Mouse (Mus musculus) megakaryocyte-erythroid progenitor cell, adult 5-6 weeks (primary cell): Measurements from ENCODE around the gene Tmem135. TPM values are rescaled to one million over a fixed set of nuclear protein-coding genes. Genes with fewer than 3 reads are reported as not detected.

Experiments
- ATAC-seq: replicated peaks from 2 replicates; pipeline ENCODE4 v1.8.0; 2016; ENCODE audit warnings: mild to moderate bottlenecking, inconsistent platforms; ENCODE audit not compliant: severe bottlenecking, poor library complexity, low FRiP score, low TSS enrichment
- total RNA-seq, 2 experiments: library from RNA; stranded (forward) in 1 of 2; stranded (reverse) in 1 of 2; fragments of 200-1000, 215-1000 nt in 1 of 2; fragments of >200 nt in 1 of 2; fragmentation: Nextera tagmentation in 1 of 2; gene quantifications; 2 replicates each; pipeline ENCODE4 v1.2.3; 2014 to 2017

The Tmem135 gene
- total RNA-seq (2014; fragmentation: Nextera tagmentation), result 20.8 and 21.9 TPM in 2 replicates
- total RNA-seq (2017), result 15.5 and 19.1 TPM in 2 replicates

DNA sequence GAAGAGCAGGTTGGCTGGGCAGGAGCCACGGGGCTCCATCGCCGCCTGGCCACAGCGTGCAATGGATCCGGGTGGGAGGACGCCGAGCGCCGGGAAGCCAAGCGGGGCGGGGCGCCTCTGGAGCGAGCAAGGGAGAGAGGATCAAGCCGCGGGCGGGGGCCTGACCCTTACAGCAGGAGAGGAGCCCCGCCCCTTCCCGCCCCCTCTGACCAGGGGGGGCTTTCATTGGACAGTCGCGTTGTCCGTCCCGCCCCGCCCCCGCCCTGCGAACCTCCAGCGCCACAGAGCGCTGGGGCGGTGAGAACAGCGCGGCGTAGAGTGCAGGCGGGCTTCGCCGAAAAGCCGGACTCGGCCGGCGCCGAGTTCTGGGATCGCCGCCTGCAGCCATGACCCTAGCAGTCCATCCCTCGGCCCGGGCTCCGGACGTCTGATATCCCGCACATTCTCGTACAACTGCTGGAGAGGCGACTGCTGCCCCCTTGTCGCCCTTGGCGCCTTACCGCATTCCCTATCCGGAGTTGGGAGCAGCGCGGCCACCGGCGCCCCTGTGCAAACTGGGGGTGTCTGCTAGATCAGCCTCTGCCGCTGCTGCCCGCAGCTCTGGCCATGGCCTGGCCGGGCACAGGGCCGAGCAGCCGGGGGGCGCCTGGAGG lies at the start of gene Tmem135, which contains the start of gene Fzd4:
TSS of gene Tmem135 (minus strand) at position 142 of the 653 bp plus-strand sequence.
TSS of gene Fzd4 (plus strand) at position 275 of the 653 bp plus-strand sequence.
- ATAC-seq, result peak; percentile 77

DNA sequence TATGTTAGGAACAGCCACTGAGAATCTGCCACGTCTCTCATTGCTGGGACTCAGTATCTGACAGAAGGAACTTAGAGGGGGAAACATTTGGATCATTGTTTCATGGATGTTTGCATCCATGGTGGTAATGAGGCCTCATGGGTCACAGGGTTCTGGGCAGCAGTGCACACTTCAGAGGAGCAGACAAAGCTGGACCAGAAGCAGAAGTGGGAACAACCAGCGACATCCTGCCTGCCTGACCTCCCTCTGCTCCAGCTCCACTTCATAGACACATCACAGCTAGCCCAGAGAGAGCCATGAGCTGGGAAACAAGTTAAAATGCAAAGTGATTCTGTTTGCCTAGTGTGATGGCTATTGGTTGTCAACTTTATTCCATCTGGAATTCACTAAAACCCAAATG lies 46.3 kb upstream of the Tmem135 start:
- no peak for ATAC-seq

DNA sequence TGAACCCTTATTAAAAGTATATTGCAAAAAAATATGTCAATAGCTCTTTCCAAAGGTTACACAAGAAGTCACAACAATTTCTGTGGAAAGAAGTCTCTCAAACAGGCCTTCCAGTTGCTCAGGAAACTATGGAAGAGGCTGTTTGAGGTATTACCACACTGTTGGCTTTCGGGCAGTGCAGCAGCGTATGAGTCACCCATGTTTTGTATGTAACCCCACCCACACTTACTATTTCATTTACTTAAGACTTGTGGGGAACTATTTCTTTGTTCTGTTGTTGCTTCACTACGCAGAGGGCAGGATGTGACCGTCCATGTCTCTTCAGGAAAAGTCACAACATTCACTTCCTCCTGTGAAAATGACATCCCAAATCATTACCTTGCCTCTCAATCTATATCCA lies 41.1 kb upstream of the Tmem135 start:
- ATAC-seq, result no peak

DNA sequence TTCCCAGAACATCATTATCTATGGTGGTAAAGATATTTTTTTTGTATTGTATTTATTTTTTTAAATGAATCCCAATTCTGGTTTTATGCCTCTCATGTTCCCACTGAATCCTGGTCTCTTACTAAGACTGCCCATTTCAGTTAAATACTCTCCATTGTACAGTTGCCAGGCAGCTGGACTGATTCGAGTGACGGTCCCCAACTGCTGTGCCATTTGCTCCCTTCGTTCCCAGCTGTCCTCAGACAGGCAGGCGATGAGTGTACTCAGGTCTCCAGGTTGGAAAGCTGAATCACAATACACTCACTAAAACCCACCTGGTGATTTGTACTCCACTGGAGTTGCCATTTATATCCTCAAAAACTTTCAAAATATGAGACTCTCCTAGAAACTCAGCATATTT lies 38.2 kb upstream of the Tmem135 start:
- ATAC-seq, result no peak

DNA sequence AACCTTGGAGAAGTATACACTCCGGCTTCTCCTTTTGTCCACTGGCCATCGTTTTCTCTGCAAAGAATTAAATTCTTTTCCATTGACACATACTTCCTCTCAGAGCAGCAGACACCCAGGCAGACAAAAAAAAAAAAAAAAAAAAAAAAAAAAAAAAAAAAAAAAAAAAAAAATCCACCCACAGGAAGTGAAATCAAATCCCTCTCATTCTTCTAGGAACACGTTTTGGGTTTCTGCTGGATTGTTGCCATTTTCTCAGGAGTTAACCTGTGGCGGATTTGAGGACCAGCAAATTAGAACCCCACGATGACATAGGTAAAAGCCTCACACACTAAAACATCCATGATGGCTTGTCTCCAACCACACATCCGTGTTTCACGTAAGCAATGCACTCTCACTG lies 37.3 kb upstream of the Tmem135 start:
- no peak for ATAC-seq

DNA sequence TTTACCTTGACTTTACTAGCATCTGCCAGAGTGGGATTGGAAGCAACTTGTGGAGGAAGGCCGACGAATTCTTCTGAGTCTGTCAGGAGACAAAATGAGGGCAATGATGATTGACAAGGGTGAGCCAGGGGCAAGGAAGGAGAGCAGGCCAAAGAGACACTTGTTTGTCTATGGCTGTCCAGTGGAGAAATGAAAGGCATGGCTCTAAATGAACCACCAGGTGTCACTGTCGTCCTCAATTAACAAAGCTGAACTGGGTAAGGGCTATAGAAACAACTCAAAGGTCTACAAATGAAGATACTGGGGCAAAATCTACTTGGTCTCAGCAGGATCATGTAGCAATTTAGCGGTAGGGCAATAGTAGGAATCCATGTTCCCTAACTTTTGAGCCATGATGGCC lies 33.6 kb upstream of the Tmem135 start:
- peak; percentile 78 for ATAC-seq

DNA sequence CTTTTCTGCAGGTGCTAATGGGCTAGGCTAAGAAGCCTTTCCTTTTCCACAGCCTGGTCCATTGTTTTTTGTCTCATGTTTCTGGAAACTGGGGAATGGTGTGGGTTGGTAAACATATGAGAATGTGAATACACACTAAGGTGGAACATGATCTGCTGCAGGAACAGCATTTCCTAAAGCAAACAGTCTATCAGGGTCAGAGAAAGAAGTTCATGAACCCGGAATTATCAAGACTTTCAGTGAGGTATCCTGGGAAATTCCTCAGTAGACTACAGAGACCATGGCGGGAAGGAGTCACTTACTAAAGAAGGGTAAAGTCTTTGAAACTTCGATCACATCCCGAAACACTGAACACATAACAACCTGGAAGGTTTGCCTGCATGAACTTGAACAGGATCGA lies 32.4 kb upstream of the Tmem135 start:
- ATAC-seq, result no peak

DNA sequence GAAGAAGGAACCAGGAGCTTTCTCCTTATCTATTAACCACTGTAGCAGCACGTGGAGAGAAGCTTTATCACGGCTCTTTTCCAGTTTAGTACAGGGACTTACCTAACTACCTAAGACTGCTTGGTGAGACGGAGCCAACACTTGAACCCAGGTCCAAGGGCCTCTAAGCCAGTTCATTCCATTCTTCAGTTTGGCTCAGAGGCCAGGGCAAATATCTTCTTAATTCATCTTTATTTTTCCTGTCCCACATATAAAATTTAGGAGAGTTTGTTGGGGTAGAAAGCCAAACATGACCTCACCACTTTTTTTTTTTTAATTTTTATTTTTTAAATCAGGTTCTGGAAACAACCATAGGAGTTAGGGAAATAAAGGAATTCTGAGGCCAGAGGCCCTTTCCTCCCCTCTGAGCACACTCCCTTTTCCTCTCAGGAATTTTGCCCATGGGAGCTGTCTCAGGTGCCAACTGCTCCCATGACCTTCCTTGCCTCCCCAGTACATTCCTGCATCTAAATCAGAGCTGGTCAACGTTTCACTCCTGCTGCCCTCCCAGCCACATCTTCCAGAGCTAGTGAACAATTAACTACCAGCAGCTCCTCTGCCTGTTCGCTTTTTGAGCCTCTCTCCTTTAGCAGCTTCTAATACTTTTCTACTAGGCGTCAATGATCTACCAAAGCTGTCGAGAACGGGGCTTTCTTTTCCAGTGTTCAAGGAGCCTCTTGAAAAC lies 30.0 kb upstream of the Tmem135 start:
- ATAC-seq, result no peak

DNA sequence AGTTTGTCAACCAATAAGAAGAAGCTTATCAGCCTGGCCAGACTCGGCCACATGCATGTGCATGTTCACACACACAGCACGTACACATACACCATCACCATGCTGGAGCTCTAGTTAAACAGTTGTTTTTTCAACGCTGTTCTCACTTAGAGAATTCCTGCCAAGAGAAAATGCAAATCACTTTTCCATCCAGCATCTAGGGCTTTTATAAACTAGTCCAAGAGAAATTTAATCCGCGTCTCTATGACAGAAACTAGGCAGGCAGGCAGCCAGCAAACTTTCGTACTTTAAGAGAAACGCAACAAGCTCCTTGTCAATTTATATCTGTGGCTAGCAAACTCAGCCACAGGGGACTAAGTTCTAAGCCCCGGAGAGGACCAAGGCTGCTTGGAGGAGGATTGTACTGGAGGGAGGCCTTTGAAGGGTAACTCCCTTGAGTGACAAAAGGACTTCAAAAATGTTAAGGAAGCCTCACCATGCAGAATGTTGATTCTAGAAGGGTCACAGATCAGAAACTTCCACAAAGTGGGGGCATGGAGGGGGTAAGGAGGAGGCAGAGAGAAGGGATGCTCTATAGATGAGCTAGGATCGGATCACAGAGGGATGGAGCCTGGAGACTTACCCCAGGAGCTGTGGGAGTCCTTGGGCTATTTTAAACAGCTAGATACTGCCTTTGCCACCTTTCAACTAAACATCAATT lies 29.3 kb upstream of the Tmem135 start:
- ATAC-seq, result no peak

DNA sequence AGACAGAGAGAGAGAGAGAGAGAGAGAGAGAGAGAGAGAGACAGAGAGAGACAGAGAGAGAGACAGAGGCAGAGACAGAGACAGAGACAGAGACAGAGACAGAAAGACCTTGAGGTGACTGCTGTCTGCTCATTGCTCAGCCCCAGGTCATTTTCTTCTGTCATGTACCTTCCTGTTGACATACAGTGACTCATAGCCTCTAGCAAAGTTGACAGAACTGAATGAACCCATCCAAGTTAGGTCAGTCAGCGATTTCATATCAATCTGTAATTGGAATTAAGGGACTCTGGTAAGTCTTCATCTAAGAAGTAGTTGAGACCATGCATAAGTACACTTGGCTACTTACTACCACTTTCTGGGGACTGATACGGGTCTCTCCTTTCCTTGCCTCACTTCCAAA lies 27.2 kb upstream of the Tmem135 start:
- no peak for ATAC-seq

DNA sequence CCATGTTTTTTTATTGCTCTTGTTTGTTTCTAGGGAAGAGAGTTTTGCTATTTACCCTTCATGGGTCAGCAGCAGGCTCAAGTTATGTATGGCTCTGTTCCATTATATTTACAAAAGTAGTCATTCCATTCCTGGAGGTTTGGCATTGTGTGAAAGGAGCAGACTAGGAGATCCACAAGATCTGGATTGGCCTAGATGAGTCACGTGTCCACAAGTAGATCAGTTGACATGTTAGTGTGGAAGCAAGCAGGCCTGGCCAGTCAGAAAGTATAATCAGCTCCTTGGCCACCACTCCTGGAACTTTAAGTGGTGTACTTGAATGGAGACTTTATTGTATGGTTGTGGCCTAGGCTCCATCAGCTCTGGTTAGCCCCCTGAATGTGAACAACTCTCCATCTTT lies 25.3 kb upstream of the Tmem135 start:
- no peak for ATAC-seq

DNA sequence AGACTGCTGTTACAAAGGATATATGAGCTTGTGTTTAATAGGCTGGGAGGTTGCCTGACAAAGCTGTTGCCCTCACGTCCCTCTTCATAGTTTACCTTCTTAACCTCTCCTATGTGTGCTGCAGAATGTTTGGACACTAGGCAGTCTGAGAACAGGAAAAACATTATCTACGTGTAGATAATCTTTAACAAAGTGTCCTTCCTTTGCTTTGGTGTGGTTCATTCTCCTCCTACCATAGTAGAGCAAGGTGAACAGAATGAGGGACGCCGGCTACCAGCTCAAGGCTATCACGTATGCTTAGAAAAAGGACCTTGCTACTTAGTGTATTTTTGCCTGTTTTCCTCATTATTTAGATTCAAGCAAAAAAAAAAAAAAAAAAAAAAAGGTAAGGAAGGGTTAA lies 24.8 kb upstream of the Tmem135 start:
- no peak for ATAC-seq

DNA sequence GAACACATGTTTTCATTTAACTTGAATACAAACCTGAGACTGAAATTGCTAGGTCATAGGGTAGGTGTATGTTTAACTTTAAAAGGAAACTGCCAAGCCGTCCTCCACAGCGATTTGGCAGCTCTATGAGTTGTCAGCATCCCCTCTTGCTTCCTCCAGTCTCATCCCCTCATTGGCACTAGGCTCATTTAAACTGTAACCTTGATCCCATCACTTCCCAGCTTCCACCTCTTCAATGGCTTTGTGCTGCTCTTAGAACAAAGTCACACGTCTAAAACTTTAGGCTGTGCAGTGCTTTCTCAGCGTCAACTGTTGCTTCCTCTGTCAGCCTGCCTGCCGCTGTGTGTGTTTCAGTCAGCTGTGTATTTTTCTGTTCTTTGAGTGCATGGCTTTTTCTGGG lies 23.1 kb upstream of the Tmem135 start:
- no peak for ATAC-seq

DNA sequence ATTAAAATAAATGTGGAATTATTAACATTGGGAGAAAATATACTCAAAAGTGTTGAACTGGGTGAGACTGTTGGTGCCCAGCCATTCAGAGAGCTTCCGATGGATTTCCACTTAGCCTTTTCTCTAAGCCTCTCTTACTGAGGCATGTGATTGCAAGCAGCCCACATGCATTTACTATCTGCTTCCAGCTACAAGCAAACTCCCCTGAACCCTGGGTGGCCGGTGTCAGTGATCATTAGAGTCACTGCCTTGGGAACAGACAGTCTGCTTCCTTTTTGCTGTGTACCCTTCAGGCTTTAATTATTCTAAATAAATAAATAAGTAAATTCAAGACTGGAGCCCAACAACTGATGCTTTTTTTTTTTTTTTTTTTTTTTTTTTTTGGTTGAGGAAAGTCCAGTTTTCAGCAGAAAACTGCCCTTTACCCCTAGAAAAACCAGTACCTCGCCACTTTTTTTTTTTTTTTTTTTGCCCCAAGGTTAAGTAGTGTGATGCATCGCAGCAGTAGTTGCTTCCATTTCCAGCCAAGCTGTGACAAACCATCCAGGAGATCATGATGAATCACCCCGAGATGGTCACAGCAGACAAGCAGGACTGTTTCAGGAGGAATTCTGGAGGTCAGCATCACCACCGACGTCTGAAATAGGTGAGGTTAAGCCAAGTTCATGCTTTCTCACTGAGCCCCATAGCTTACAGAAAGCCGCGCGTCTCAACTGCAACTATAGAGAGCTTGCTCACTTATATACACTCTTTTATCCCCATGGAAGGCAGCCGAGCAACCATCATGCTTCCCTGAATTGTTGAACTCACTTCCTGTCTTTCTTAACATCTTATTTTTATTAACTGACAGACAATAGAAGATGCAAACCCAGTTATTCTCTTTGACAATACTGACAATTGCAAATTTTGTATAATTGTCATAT lies 22.0 kb upstream of the Tmem135 start:
- no peak for ATAC-seq

DNA sequence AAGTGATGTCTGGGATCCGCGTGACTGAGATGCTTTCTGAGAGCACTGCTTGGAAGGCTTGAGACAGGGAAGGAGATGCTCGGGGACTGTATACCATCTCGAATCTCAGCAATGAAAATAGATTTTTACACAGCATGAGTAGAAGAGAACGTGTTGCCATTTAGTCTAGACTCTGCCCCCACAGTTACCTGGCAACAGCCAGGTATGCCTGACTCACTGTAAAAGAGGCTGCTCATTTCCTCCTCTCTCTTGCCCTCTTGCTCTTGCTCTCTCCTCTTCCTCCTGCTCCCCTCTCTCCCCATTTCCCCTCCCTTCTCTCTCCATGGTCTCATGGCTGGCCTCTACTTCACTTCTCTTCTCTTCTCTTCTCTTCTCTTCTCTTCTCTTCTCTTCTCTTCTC lies 20.6 kb upstream of the Tmem135 start:
- ATAC-seq, result no peak

DNA sequence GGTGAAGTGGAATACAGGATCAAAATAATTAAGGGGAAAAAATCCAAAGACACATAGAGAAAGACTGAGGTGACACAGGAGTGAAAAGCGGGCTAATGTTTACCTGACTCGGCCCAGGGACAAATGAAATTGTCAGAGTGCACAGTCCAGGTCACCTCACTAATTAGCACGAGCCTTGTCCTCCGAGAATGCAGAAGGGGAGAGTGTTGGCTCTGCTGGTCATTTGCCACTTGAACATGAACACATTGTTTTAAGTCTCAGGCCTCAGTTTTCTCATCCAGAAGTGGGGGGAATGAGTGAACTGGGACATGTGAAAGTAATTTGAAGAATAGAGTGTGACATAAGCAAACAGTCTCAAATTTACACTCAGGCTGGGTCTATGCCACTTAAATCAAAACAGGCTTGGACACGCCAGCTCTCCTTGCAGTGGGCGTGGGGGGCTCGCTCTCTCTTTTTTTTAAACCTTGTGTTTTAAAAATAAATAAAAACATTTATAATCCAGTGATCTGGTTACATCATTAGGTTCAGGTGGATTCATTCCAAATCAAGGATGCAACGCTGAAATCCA lies 19.8 kb upstream of the Tmem135 start:
- no peak for ATAC-seq

DNA sequence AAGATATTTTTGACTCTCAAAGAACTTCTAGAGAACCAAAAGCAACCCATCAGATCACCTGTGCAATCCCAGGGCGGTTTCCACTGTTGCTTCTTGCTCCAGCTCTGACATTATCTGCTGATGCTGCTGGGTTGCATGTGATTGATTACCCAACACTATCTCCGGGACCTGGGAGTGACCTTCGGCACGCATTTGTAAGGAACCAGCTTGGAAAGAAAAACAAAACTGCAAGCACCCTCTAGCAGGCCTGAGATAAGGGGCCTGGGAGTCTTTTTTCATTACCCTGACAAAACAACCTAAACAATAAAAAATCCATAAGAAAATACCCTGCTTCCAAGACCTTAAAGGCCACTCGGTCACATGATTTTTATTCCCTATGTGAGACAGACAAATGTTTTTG lies 19.2 kb upstream of the Tmem135 start:
- ATAC-seq, result no peak

DNA sequence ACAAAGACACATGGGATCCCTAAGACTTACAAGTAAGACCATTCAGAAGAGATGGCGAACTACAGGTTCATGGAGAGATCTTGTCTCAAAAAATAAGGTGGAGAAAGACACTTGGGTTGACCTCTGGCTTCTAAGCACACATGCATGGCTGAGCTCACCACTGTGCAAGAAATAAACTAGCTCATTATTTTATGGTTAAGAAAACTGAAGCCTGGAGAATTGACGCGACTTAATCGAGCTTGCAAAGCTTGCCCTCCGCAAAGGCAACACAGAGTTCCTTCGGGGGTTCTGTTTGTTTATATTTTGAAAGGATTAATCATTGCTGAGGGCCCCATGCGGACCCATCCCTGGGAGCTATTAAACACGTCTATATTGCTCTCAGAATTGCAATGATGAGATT lies 18.6 kb upstream of the Tmem135 start:
- ATAC-seq, result no peak

DNA sequence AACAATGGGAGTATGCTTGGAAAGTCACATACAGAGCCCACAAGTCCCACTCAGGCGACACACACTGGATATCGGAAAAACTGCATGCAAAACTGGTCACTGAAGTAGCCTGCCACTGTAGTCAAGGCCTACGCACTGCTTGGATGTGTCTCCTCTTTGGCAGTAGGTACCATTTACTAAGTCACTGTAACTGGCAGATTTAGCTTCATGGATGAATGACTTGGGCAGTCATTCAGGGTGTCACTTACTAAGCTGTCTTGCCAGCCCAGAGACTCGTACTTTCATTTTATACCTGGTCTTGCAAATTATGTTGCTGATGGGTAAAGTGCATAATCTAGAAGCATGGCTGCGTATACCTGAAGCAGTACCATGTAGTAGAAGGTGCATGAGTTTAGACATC lies 17.3 kb upstream of the Tmem135 start:
- no peak for ATAC-seq
